Mouse (Mus musculus): ENCODE measurements around the gene 1700015G11Rik. TPM values are rescaled to one million over a fixed set of nuclear protein-coding genes. Genes with fewer than 3 reads are reported as not detected.

The 1700015G11Rik gene
- not detected in 2 replicates for polyA plus RNA-seq (2015; fragmentation: Nextera tagmentation; extraction: Ambion mirVana)

DNA sequence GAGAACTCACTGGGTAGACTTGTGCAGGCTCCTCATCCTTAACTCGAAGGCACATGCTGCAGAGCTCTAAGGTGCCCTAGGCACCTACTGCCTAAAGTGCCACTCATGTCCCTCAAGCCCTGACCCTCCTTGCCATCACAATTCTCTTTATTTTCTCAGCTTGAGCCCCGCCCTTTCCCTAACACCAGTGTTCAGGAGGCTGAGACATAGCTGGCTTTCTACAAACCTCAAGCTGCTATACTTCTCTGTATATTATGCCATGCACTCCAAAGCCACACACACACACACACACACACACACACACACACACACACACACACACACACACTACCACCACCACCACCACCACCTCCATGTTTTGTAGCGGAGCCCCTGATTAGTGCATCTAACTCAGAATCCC, at the start of gene 1700015G11Rik:
Gene 1700015G11Rik, minus strand, starts transcription at position 101 of the 400 bp plus-strand sequence.
- Histone ChIP-seq H3K4me3 (no peak within 1 kb of the TSS), H3K9ac (no peak within 1 kb of the TSS), H3K9me3 (replicated peaks) (no peaks in the 10 kb centered on the region), H3K4me1 (replicated peaks) (no peaks in the 10 kb centered on the region), H3K36me3 (no peaks in the 10 kb centered on the region), H3K4me2 (no peak within 1 kb of the TSS), H3K27me3 (no peaks in the 10 kb centered on the region), H3K27ac (no peak within 1 kb of the TSS)
- no peak for ATAC-seq (replicated peaks; ENCODE audit: insufficient number of reproducible peaks, insufficient read depth, low FRiP score, low read depth)
- WGBS = 77% methylated on average over 3 of the region's 3 CpGs

DNA sequence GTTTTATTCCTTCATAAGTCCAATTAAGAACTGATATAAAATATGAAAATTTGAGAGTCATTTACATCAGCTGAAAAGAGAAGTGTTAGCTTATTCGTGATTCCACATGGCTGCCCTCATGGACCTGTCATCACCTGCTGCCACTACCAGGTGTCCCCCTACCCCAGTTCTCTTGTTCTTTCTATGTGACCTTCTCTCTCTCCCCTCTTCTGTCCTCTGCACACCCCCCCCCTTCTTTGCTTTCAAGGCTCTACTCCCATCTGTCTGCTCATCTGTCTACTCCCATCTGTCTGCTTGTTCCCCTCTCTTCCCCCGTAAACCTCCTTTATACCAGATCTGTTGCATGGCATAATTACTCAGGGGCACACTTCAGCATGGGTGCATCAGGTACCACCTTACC, 41.4 kb upstream of the 1700015G11Rik start:
- Histone ChIP-seq H3K9me3 (replicated peaks) (no peaks in the 10 kb centered on the region), H3K9ac (no peak overlapping the region), H3K27ac (no peak overlapping the region), H3K4me3 (no peak overlapping the region), H3K4me2 (no peak overlapping the region), H3K27me3 (no peaks in the 10 kb centered on the region), H3K36me3 (no peaks in the 10 kb centered on the region), H3K4me1 (replicated peaks) (no peaks in the 10 kb centered on the region)
- no peak for ATAC-seq (replicated peaks; ENCODE audit: insufficient number of reproducible peaks, insufficient read depth, low FRiP score, low read depth)
- 64% methylated on average over 2 of the region's 2 CpGs for WGBS

DNA sequence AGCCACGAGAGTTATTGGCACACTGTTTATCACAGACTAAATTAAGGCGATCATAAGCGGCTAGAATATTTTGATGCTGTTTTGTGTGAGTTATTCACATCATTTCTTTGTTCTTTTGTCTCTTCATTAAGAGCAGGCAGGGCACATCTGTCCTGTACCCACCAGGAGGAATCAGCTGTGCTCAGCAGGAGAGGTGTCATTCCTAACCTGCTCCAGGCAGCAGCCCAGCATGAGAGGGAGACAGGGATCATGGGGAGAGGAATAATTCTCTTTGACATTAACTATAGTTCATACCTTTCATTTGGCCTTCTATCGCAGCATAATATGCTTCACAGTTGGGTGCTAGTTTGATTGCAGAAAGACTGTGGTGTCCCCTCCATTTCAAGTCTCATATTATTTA, 40.7 kb upstream of the 1700015G11Rik start:
- ATAC-seq (replicated peaks; ENCODE audit: insufficient number of reproducible peaks, insufficient read depth, low FRiP score, low read depth) = no peak
- H3K27me3 ChIP-seq = no peaks in the 10 kb centered on the region
- no peak overlapping the region for H3K27ac ChIP-seq
- H3K9ac ChIP-seq = no peak overlapping the region
- no peak overlapping the region for H3K4me3 ChIP-seq
- no peaks in the 10 kb centered on the region for H3K36me3 ChIP-seq
- 62% methylated on average over 4 of the region's 4 CpGs for WGBS
- no peaks in the 10 kb centered on the region for H3K9me3 ChIP-seq (replicated peaks)
- no peaks in the 10 kb centered on the region for H3K4me1 ChIP-seq (replicated peaks)
- no peak overlapping the region for H3K4me2 ChIP-seq

GRCm38 (mm10) chr7:52055831-52056230, 40.3 kb upstream of the 1700015G11Rik start:
- no peak overlapping the region for H3K27ac ChIP-seq
- H3K4me3 ChIP-seq = no peak overlapping the region
- no peak for ATAC-seq (replicated peaks; ENCODE audit: insufficient number of reproducible peaks, insufficient read depth, low FRiP score, low read depth)
- no peaks in the 10 kb centered on the region for H3K4me1 ChIP-seq (replicated peaks)
- WGBS = 59% methylated on average over 2 of the region's 2 CpGs
- no peaks in the 10 kb centered on the region for H3K9me3 ChIP-seq (replicated peaks)
- H3K36me3 ChIP-seq = no peaks in the 10 kb centered on the region
- no peaks in the 10 kb centered on the region for H3K27me3 ChIP-seq
- H3K9ac ChIP-seq = no peak overlapping the region
- H3K4me2 ChIP-seq = no peak overlapping the region

- H3K4me1 ChIP-seq (replicated peaks) = no peaks in the 10 kb centered on the region
- no peak for ATAC-seq (replicated peaks; ENCODE audit: insufficient number of reproducible peaks, insufficient read depth, low FRiP score, low read depth)
- no peak overlapping the region for H3K27ac ChIP-seq
- 43% methylated on average over 8 of the region's 8 CpGs for WGBS
- no peak overlapping the region for H3K4me3 ChIP-seq
- no peaks in the 10 kb centered on the region for H3K36me3 ChIP-seq
- H3K4me2 ChIP-seq = no peak overlapping the region
- no peak overlapping the region for H3K9ac ChIP-seq
- no peaks in the 10 kb centered on the region for H3K9me3 ChIP-seq (replicated peaks)
- H3K27me3 ChIP-seq = no peaks in the 10 kb centered on the region
Measured at GRCm38 (mm10) chr7:52037600-52038582, 22.4 kb upstream of the 1700015G11Rik start.

DNA sequence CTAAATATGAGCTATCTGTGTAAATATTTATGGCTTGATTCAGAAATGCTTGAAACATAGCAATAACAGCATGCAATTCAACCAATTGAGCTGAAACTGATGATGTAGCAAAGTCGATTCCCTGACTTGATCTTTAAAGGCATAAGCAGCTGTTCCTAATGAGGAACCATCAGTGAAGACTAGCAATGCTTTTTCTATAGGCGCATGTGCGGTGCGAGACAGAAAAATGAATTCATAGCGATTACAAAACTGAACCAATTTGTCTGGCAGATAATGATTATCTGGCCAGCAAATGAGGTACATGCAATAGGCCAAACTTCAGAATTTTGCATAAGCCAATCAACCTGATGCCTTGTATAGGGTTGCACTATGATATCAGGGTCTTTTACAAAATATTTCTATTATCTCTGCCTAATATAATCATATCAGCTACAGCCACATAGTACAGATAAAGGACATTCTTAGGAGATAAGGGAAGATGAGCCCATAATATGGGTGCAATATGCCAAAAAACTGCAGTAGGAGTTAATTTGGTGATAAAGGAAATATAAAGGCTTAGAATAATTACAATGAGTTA, 8.6 kb upstream of the 1700015G11Rik start:
- Histone ChIP-seq H3K27ac (no peak overlapping the region), H3K4me3 (no peak overlapping the region), H3K4me2 (no peak overlapping the region), H3K9ac (no peak overlapping the region), H3K9me3 (replicated peaks) (no peaks in the 10 kb centered on the region), H3K4me1 (replicated peaks) (no peaks in the 10 kb centered on the region), H3K36me3 (no peaks in the 10 kb centered on the region), H3K27me3 (no peaks in the 10 kb centered on the region)
- WGBS = 82% methylated on average over 5 of the region's 5 CpGs
- ATAC-seq (replicated peaks; ENCODE audit: insufficient number of reproducible peaks, insufficient read depth, low FRiP score, low read depth) = no peak

- H3K36me3 ChIP-seq = no peaks in the 10 kb centered on the region
- H3K9me3 ChIP-seq (replicated peaks) = no peaks in the 10 kb centered on the region
- H3K4me3 ChIP-seq = no peak overlapping the region
- WGBS = 39% methylated on average over 4 of the region's 4 CpGs
- H3K9ac ChIP-seq = no peak overlapping the region
- no peak overlapping the region for H3K27ac ChIP-seq
- H3K4me1 ChIP-seq (replicated peaks) = no peaks in the 10 kb centered on the region
- ATAC-seq (replicated peaks; ENCODE audit: insufficient number of reproducible peaks, insufficient read depth, low FRiP score, low read depth) = no peak
- H3K27me3 ChIP-seq = no peaks in the 10 kb centered on the region
- no peak overlapping the region for H3K4me2 ChIP-seq
Measured at GRCm38 (mm10) chr7:52022039-52022438, 6.5 kb upstream of the 1700015G11Rik start.

GRCm38 (mm10) chr7:52015180-52015579, 348 bp downstream of the 1700015G11Rik start:
- Histone ChIP-seq H3K27ac (no peak overlapping the region), H3K9me3 (replicated peaks) (no peaks in the 10 kb centered on the region), H3K4me3 (no peak overlapping the region), H3K4me2 (no peak overlapping the region), H3K9ac (no peak overlapping the region), H3K4me1 (replicated peaks) (no peaks in the 10 kb centered on the region), H3K27me3 (no peaks in the 10 kb centered on the region), H3K36me3 (no peaks in the 10 kb centered on the region)
- ATAC-seq (replicated peaks; ENCODE audit: insufficient number of reproducible peaks, insufficient read depth, low FRiP score, low read depth) = no peak
- 76% methylated on average over 1 of the region's 1 CpGs for WGBS

DNA sequence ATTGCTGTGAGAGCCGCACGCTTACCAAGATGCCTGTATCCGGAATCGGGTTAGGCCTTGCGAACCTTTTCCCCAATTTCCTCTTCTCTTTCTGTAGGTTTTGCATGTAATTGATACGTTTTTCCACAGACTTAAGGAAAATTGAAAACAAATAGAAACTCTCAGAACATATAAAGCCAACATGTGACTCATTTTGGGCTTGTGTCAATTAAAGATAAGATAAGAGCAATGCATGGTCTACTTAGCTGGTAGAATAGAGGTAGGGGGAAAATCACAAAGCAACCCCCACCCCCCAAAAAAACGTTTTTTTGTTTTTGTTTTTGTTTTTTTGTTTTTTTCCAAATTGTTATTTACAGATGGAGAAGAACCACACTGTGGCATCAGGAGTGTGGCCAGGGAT, 2.1 kb downstream of the 1700015G11Rik start:
- 71% methylated on average over 7 of the region's 7 CpGs for WGBS
- H3K4me2 ChIP-seq = no peak overlapping the region
- H3K4me3 ChIP-seq = no peak overlapping the region

GRCm38 (mm10) chr7:52007138-52007537, 8.4 kb downstream of the 1700015G11Rik start:
- ATAC-seq (replicated peaks; ENCODE audit: insufficient number of reproducible peaks, insufficient read depth, low FRiP score, low read depth) = no peak
- Histone ChIP-seq H3K27ac (no peak overlapping the region), H3K36me3 (no peaks in the 10 kb centered on the region), H3K4me1 (replicated peaks) (peaks cover 2% of the 10 kb centered on the region; the same call in 1 of the 2 replicates), H3K4me3 (no peak overlapping the region), H3K27me3 (no peaks in the 10 kb centered on the region), H3K9me3 (replicated peaks) (no peaks in the 10 kb centered on the region), H3K9ac (no peak overlapping the region), H3K4me2 (no peak overlapping the region)
- WGBS = 66% methylated on average over 2 of the region's 2 CpGs

More for the DNA sequence above, 2.1 kb downstream of the 1700015G11Rik start:
- Histone ChIP-seq H3K27ac (no peak overlapping the region), H3K9me3 (replicated peaks) (no peaks in the 10 kb centered on the region), H3K27me3 (no peaks in the 10 kb centered on the region), H3K9ac (no peak overlapping the region), H3K4me1 (replicated peaks) (no peaks in the 10 kb centered on the region), H3K36me3 (no peaks in the 10 kb centered on the region)
- ATAC-seq (replicated peaks; ENCODE audit: insufficient number of reproducible peaks, insufficient read depth, low FRiP score, low read depth) = no peak

GRCm38 (mm10) chr7:52006296-52006630, 9.3 kb downstream of the 1700015G11Rik start:
- Histone ChIP-seq H3K9ac (no peak overlapping the region), H3K36me3 (no peaks in the 10 kb centered on the region), H3K9me3 (replicated peaks) (no peaks in the 10 kb centered on the region), H3K4me3 (peak overlapping the region; percentile 79), H3K27ac (peak overlapping the region; percentile 45; the same call in 1 of the 2 replicates), H3K27me3 (no peaks in the 10 kb centered on the region), H3K4me1 (replicated peaks) (peaks cover 2% of the 10 kb centered on the region; the same call in 1 of the 2 replicates), H3K4me2 (peak overlapping the region; percentile 89)
- no peak for ATAC-seq (replicated peaks; ENCODE audit: insufficient number of reproducible peaks, insufficient read depth, low FRiP score, low read depth)
- 1% methylated on average over 9 of the region's 9 CpGs for WGBS
